Mouse (Mus musculus) olfactory bulb, adult 2 months (tissue): ENCODE measurements around the gene 9130213A22Rik. TPM values are rescaled to one million over a fixed set of nuclear protein-coding genes. Genes with fewer than 3 reads are reported as not detected.
A peak's percentile ranks its signal among the peaks of the same experiment; 100 is the strongest.

Source experiments
- H3K27ac ChIP-seq: fragments of 200-500 bp; 2 replicates; pipeline ENCODE4 v1.5.1; 2012; ENCODE audit warnings: low read depth, low read length; ENCODE audit not compliant: insufficient read depth
- H3K4me1 ChIP-seq: fragments of 200-500 bp; 2 replicates; pipeline ENCODE4 v1.6.1; 2012; ENCODE audit warnings: low read length; ENCODE audit not compliant: control insufficient read depth, insufficient read depth
- H3K4me3 ChIP-seq: fragments of 200-500 bp; 2 replicates; pipeline ENCODE4 v1.5.1; 2012; ENCODE audit warnings: mild to moderate bottlenecking, low read depth, low read length, moderate library complexity; ENCODE audit not compliant: insufficient read depth
- CTCF ChIP-seq: fragments of 200-500 bp; IDR thresholded peaks from 2 replicates; pipeline ENCODE4 v1.5.1; 2012; ENCODE audit warnings: low read depth, mild to moderate bottlenecking, low read length, moderate library complexity; ENCODE audit not compliant: insufficient read depth
- POLR2A ChIP-seq: fragments of 200-500 bp; IDR thresholded peaks from 2 replicates; pipeline ENCODE4 v1.6.1; 2012; ENCODE audit warnings: mild to moderate bottlenecking, low read depth, low read length, moderate library complexity; ENCODE audit not compliant: insufficient read depth
- WGBS: fragments of 180-500 bp; shearing (Covaris S2); methylation state at CpG from one replicate; pipeline ENCODE4 v1.1.7; 2018; 5-methylcytosine and 5-hydroxymethylcytosine counted together
- polyA plus RNA-seq: library from polyadenylated mRNA; stranded (reverse); fragments of >200 nt; gene quantifications from 2 replicates; pipeline ENCODE4 v1.2.4, GENCODE M21; 2012; ENCODE audit warnings: low replicate concordance; ENCODE audit not compliant: missing spikeins, insufficient read depth, insufficient read length

Gene 9130213A22Rik
- polyA plus RNA-seq, 1 experiment, result not detected

GRCm38 (mm10) chr11:69111051-69111810 lies 11.2 kb downstream of the 9130213A22Rik start:
- Histone ChIP-seq H3K4me3 (peak overlapping the region; percentile 38; the same call in 1 of the 2 replicates), H3K4me1 (peaks cover 7% of the 10 kb centered on the region), H3K27ac (no peak overlapping the region)
- WGBS, result 13% methylated on average over 21 of the region's 21 CpGs
- TF ChIP-seq POLR2A (no peak), CTCF (no peak)

GRCm38 (mm10) chr11:69110319-69111046 lies 11.9 kb downstream of the 9130213A22Rik start:
- Histone ChIP-seq H3K4me1 (peaks cover 7% of the 10 kb centered on the region), H3K4me3 (peak overlapping the region; percentile 38), H3K27ac (no peak overlapping the region)
- TF ChIP-seq CTCF (no peak), POLR2A (no peak)
- 3% methylated on average over 30 of the region's 30 CpGs for WGBS

- no peak overlapping the region for H3K4me3 ChIP-seq
- 85% methylated on average over 13 of the region's 13 CpGs for WGBS
- no peak for TF ChIP-seq POLR2A
- no peak for TF ChIP-seq CTCF
- no peak overlapping the region for H3K27ac ChIP-seq
- H3K4me1 ChIP-seq, result peaks cover 13% of the 10 kb centered on the region
Observed at GRCm38 (mm10) chr11:69109032-69109900, 13.1 kb downstream of the 9130213A22Rik start.

- TF ChIP-seq CTCF, result no peak
- TF ChIP-seq POLR2A, result no peak
- Histone ChIP-seq H3K4me3 (no peak overlapping the region), H3K27ac (no peak overlapping the region), H3K4me1 (peaks cover 23% of the 10 kb centered on the region)
- 91% methylated on average over 9 of the region's 9 CpGs for WGBS
Observed at GRCm38 (mm10) chr11:69108223-69108622, 14.2 kb downstream of the 9130213A22Rik start.

GRCm38 (mm10) chr11:69107676-69108075 lies 14.7 kb downstream of the 9130213A22Rik start:
- no peak for TF ChIP-seq CTCF
- no peak for TF ChIP-seq POLR2A
- 89% methylated on average over 11 of the region's 11 CpGs for WGBS
- H3K27ac ChIP-seq, result no peak overlapping the region
- H3K4me1 ChIP-seq, result peaks cover 29% of the 10 kb centered on the region
- H3K4me3 ChIP-seq, result no peak overlapping the region

- Histone ChIP-seq H3K4me3 (no peak overlapping the region), H3K27ac (no peak overlapping the region), H3K4me1 (peaks cover 37% of the 10 kb centered on the region)
- TF ChIP-seq CTCF, result no peak
- no peak for TF ChIP-seq POLR2A
- WGBS, result 80% methylated on average over 11 of the region's 11 CpGs
Observed at GRCm38 (mm10) chr11:69106842-69107241, 15.5 kb downstream of the 9130213A22Rik start.

GRCm38 (mm10) chr11:69106299-69106698 lies 16.1 kb downstream of the 9130213A22Rik start:
- H3K4me3 ChIP-seq, result no peak overlapping the region
- no peak for TF ChIP-seq CTCF
- no peak for TF ChIP-seq POLR2A
- 87% methylated on average over 11 of the region's 11 CpGs for WGBS
- peaks cover 41% of the 10 kb centered on the region for H3K4me1 ChIP-seq
- H3K27ac ChIP-seq, result no peak overlapping the region

GRCm38 (mm10) chr11:69105796-69106195 lies 16.6 kb downstream of the 9130213A22Rik start:
- Histone ChIP-seq H3K4me3 (no peak overlapping the region), H3K27ac (no peak overlapping the region), H3K4me1 (peaks cover 46% of the 10 kb centered on the region)
- TF ChIP-seq CTCF, result no peak
- no peak for TF ChIP-seq POLR2A
- WGBS, result 84% methylated on average over 2 of the region's 2 CpGs
